Mouse (Mus musculus) forebrain, embryonic 14.5 days (tissue): ENCODE results near the gene Gimap5. TPM values are rescaled to one million over a fixed set of nuclear protein-coding genes. Genes with fewer than 3 reads are reported as not detected.
A peak's percentile ranks its signal among the peaks of the same experiment; 100 is the strongest.

Experiments
- ATAC-seq: fragments of 200-750 bp; cut with Nextera tagmentation; 2 replicates; pipeline ENCODE4 v1.8.0; 2017; ENCODE audit warnings: mild to moderate bottlenecking, moderate library complexity
- DNase-seq: peaks from one replicate; pipeline ENCODE4 v3.0.0-alpha.2; 2015; ENCODE audit warnings: low spot score
- H3K27ac ChIP-seq: fragments of 300-500 bp; sonication (generic); 2 replicates; pipeline ENCODE4 v1.5.1; 2014; ENCODE audit warnings: low read depth, mild to moderate bottlenecking, control low read depth, low read length, moderate library complexity
- H3K27me3 ChIP-seq: fragments of 300-500 bp; sonication (generic); replicated peaks from 2 replicates; pipeline ENCODE4 v1.6.1; 2014; ENCODE audit warnings: low read length, control low read depth, mixed read lengths; ENCODE audit not compliant: control insufficient read depth, insufficient read depth
- H3K36me3 ChIP-seq: fragments of 300-500 bp; sonication (generic); 2 replicates; pipeline ENCODE4 v1.6.1; 2014; ENCODE audit warnings: low read length, control low read depth; ENCODE audit not compliant: control insufficient read depth, insufficient read depth
- H3K4me1 ChIP-seq: fragments of 300-500 bp; sonication (generic); 2 replicates; pipeline ENCODE4 v1.6.1; 2014; ENCODE audit warnings: antibody characterized with exemption, low read length, control low read depth; ENCODE audit not compliant: control insufficient read depth, insufficient read depth
- H3K4me2 ChIP-seq: fragments of 300-500 bp; sonication (generic); 2 replicates; pipeline ENCODE4 v1.6.1; 2014; ENCODE audit warnings: mild to moderate bottlenecking, control low read depth, low read length
- H3K4me3 ChIP-seq: fragments of 300-500 bp; sonication (generic); 2 replicates; pipeline ENCODE4 v1.5.1; 2014; ENCODE audit warnings: low read depth, low read length, control low read depth
- H3K9ac ChIP-seq: fragments of 300-500 bp; sonication (generic); 2 replicates; pipeline ENCODE4 v1.6.1; 2014; ENCODE audit warnings: mild to moderate bottlenecking, low read length, control low read depth, moderate library complexity
- H3K9me3 ChIP-seq: fragments of 300-500 bp; sonication (generic); replicated peaks from 2 replicates; pipeline ENCODE4 v1.6.1; 2016; ENCODE audit warnings: low read length, control low read depth, mixed read lengths; ENCODE audit not compliant: control insufficient read depth
- WGBS: fragments of 180-500 bp; shearing (Covaris S2); extraction: QIAGEN DNeasy Blood & Tissue Kit; methylation state at CpG from one replicate; pipeline ENCODE4 v1.1.7; 2014; 5-methylcytosine and 5-hydroxymethylcytosine counted together
- polyA plus RNA-seq: library from polyadenylated mRNA; unstranded; fragments of >200 nt; fragmentation: Nextera tagmentation; extraction: Ambion mirVana; gene quantifications from 2 replicates; pipeline ENCODE4 v1.2.1, GENCODE M21; 2014

Gimap5 gene
- polyA plus RNA-seq, 1 experiment from 2014 or later: 1.5 TPM

GRCm38 (mm10) chr6:48704146-48704545 lies 41.9 kb upstream of the Gimap5 start:
- ATAC-seq (no peak), DNase-seq (no peak)
- no peaks in the 10 kb centered on the region for H3K9me3 ChIP-seq
- H3K36me3 ChIP-seq: no peaks in the 10 kb centered on the region
- H3K4me2 ChIP-seq: no peak overlapping the region
- no peak overlapping the region for H3K9ac ChIP-seq
- H3K4me3 ChIP-seq: no peak overlapping the region
- H3K27ac ChIP-seq: no peak overlapping the region
- H3K4me1 ChIP-seq: no peaks in the 10 kb centered on the region
- no peaks in the 10 kb centered on the region for H3K27me3 ChIP-seq

GRCm38 (mm10) chr6:48706130-48706529 lies 39.9 kb upstream of the Gimap5 start:
- WGBS: 53% methylated on average over 3 of the region's 3 CpGs
- Histone ChIP-seq H3K4me1 (no peaks in the 10 kb centered on the region), H3K4me2 (no peak overlapping the region), H3K27me3 (no peaks in the 10 kb centered on the region), H3K9me3 (no peaks in the 10 kb centered on the region), H3K27ac (no peak overlapping the region), H3K9ac (no peak overlapping the region), H3K36me3 (no peaks in the 10 kb centered on the region), H3K4me3 (no peak overlapping the region)
- DNase-seq: no peak
- ATAC-seq: no peak

GRCm38 (mm10) chr6:48718455-48718854 lies 27.5 kb upstream of the Gimap5 start, which contains the start of the genes Gm28053 and Gimap7:
Gm28053 (plus strand) TSS chr6:48718607.
Gimap7 (plus strand) TSS chr6:48718621.
- no peak for DNase-seq
- no peak within 1 kb of the TSS for H3K9ac ChIP-seq
- H3K4me3 ChIP-seq: no peak within 1 kb of the TSS
- ATAC-seq: no peak
- no peak within 1 kb of the TSS for H3K27ac ChIP-seq
- H3K27me3 ChIP-seq: no peaks in the 10 kb centered on the region
- H3K4me1 ChIP-seq: no peaks in the 10 kb centered on the region
- no peaks in the 10 kb centered on the region for H3K9me3 ChIP-seq
- no peaks in the 10 kb centered on the region for H3K36me3 ChIP-seq
- 54% methylated on average over 2 of the region's 2 CpGs for WGBS
- H3K4me2 ChIP-seq: no peak within 1 kb of the TSS

GRCm38 (mm10) chr6:48720326-48720725 lies 25.7 kb upstream of the Gimap5 start:
- Histone ChIP-seq H3K27ac (no peak overlapping the region), H3K4me3 (no peak overlapping the region), H3K9ac (no peak overlapping the region), H3K27me3 (no peaks in the 10 kb centered on the region), H3K4me1 (no peaks in the 10 kb centered on the region), H3K4me2 (no peak overlapping the region), H3K9me3 (no peaks in the 10 kb centered on the region), H3K36me3 (no peaks in the 10 kb centered on the region)
- WGBS: 85% methylated on average over 4 of the region's 4 CpGs
- ATAC-seq (no peak), DNase-seq (no peak)

GRCm38 (mm10) chr6:48723468-48723867 lies 22.5 kb upstream of the Gimap5 start:
- Histone ChIP-seq H3K36me3 (no peaks in the 10 kb centered on the region), H3K4me1 (no peaks in the 10 kb centered on the region), H3K4me3 (no peak overlapping the region), H3K9me3 (no peaks in the 10 kb centered on the region), H3K4me2 (no peak overlapping the region), H3K27ac (no peak overlapping the region), H3K9ac (no peak overlapping the region), H3K27me3 (no peaks in the 10 kb centered on the region)
- WGBS: 92% methylated on average over 8 of the region's 8 CpGs
- ATAC-seq (no peak), DNase-seq (no peak)

GRCm38 (mm10) chr6:48725476-48725875 lies 20.5 kb upstream of the Gimap5 start:
- Histone ChIP-seq H3K4me3 (no peak overlapping the region), H3K4me1 (no peaks in the 10 kb centered on the region), H3K9me3 (no peaks in the 10 kb centered on the region), H3K36me3 (no peaks in the 10 kb centered on the region), H3K27ac (no peak overlapping the region), H3K9ac (no peak overlapping the region), H3K27me3 (no peaks in the 10 kb centered on the region), H3K4me2 (no peak overlapping the region)
- DNase-seq: peak; percentile 50
- ATAC-seq: no peak
- 0% methylated on average over 1 of the region's 1 CpGs for WGBS

- no peak for ATAC-seq
- H3K36me3 ChIP-seq: no peaks in the 10 kb centered on the region
- no peaks in the 10 kb centered on the region for H3K27me3 ChIP-seq
- no peak overlapping the region for H3K27ac ChIP-seq
- no peaks in the 10 kb centered on the region for H3K9me3 ChIP-seq
- H3K4me1 ChIP-seq: no peaks in the 10 kb centered on the region
- 89% methylated on average over 5 of the region's 5 CpGs for WGBS
- no peak overlapping the region for H3K4me2 ChIP-seq
- no peak for DNase-seq
- no peak overlapping the region for H3K9ac ChIP-seq
- no peak overlapping the region for H3K4me3 ChIP-seq
Observed at GRCm38 (mm10) chr6:48727761-48728160, 18.2 kb upstream of the Gimap5 start.

GRCm38 (mm10) chr6:48732864-48733304 lies 13.1 kb upstream of the Gimap5 start:
- no peaks in the 10 kb centered on the region for H3K4me1 ChIP-seq
- DNase-seq (no peak), ATAC-seq (no peak)
- H3K4me2 ChIP-seq: no peak overlapping the region
- no peaks in the 10 kb centered on the region for H3K27me3 ChIP-seq
- 63% methylated on average over 8 of the region's 8 CpGs for WGBS
- no peaks in the 10 kb centered on the region for H3K36me3 ChIP-seq
- no peak overlapping the region for H3K9ac ChIP-seq
- no peak overlapping the region for H3K4me3 ChIP-seq
- no peaks in the 10 kb centered on the region for H3K9me3 ChIP-seq
- no peak overlapping the region for H3K27ac ChIP-seq

- no peak overlapping the region for H3K4me2 ChIP-seq
- no peak overlapping the region for H3K9ac ChIP-seq
- DNase-seq (no peak), ATAC-seq (no peak)
- no peaks in the 10 kb centered on the region for H3K9me3 ChIP-seq
- WGBS: 82% methylated on average over 1 of the region's 1 CpGs
- no peak overlapping the region for H3K4me3 ChIP-seq
- H3K36me3 ChIP-seq: no peaks in the 10 kb centered on the region
- H3K27ac ChIP-seq: no peak overlapping the region
- H3K27me3 ChIP-seq: no peaks in the 10 kb centered on the region
- H3K4me1 ChIP-seq: no peaks in the 10 kb centered on the region
Observed at GRCm38 (mm10) chr6:48733660-48734059, 12.3 kb upstream of the Gimap5 start.
